Mouse (Mus musculus) activated CD4-positive, CD25-positive, alpha-beta regulatory T cell, adult 9 weeks (primary cell): ENCODE measurements around the gene Cd200r2. TPM values are rescaled to one million over a fixed set of nuclear protein-coding genes. Genes with fewer than 3 reads are reported as not detected.

Source experiments
- polyA plus RNA-seq: library from polyadenylated mRNA; unstranded; fragments of 100-300 nt; shearing (Covaris generic); gene quantifications from one replicate; pipeline ENCODE4 v1.2.1, GENCODE M21; 2017

Cd200r2 gene
- polyA plus RNA-seq: not detected

DNA sequence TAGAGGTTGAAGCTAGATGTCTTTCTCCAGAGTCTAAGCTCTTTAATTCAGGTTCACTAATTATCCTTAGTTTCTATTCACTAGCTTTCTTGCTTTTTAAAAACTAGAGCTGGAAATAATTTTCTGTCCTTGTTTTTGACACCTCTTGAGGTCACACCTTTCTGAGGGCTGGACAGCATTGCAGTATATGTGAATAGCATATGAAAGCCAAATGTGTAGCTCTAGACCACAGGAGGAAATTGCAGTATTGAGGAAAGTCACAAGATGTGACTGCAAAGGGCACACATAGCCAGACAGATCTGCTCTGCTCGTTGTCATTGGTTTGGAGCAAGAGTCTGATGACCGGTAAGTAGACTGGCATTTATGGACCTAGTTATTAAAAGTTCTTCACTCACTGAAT lies at the start of gene Cd200r2:
Gene Cd200r2, plus strand, starts transcription at position 301 of the 400 bp plus-strand sequence.

DNA sequence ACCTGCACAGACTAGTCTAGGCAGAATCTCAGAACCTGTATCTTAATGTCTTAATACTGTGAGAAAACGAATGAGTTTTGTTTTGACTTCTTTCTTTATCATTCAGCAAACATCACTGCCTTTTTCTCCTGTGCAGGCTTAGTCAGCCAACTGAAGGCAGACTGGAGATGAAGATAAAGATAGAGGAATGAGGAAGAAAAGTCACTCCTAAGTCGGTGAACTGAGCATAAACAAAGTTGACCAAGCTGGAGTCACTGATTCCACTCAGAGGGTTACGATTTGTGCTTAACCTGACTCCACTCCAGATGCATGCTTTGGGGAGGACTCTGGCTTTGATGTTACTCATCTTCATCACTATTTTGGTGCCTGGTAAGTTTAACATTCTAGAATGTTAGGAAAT lies 76.6 kb downstream of the Cd200r2 start, which contains the start of gene Cd200r3:
Gene Cd200r3, plus strand, starts transcription at position 211 of the 400 bp plus-strand sequence.

Other genes starting within 250 kb of the Cd200r2 start
- gene Nepro, start 142.8 kb upstream of the Cd200r2 start, polyA plus RNA-seq: 10.3 TPM
- gene Gtpbp8, start 120.7 kb upstream of the Cd200r2 start, polyA plus RNA-seq: 43.7 TPM
- 51.9 TPM for gene Cd200r1, start 101.4 kb upstream of the Cd200r2 start, polyA plus RNA-seq
- 6.2 TPM for gene Cd200r4, start 55.4 kb upstream of the Cd200r2 start, polyA plus RNA-seq
- gene Cd200r3, start 76.6 kb downstream of the Cd200r2 start, polyA plus RNA-seq: 1.1 TPM
- 1.2 TPM for gene Ccdc80, start 226.3 kb downstream of the Cd200r2 start, polyA plus RNA-seq